Mouse (Mus musculus) MEL (cell line): ENCODE data around the gene Cdk13. TPM values are rescaled to one million over a fixed set of nuclear protein-coding genes. Genes with fewer than 3 reads are reported as not detected.

ENCODE experiments used
- DNase-seq: peaks from one replicate; pipeline ENCODE4 v3.0.0; 2011; ENCODE audit warnings: low read depth, low spot score
- H3K27ac ChIP-seq: 2 replicates; pipeline ENCODE4 v1.5.1; 2012; ENCODE audit warnings: low read depth, mild to moderate bottlenecking, control low read depth, low read length, moderate library complexity; ENCODE audit not compliant: control insufficient read depth
- H3K27me3 ChIP-seq, 2 experiments: fragments of 150-350 bp in 1 of 2; sonication (generic) in 1 of 2; 2 replicates each; pipeline ENCODE4 v1.6.1; 2012; ENCODE audit warnings: low read length in 2 of 2, mild to moderate bottlenecking in 2 of 2, improper control_type of control experiment in 1 of 2, moderate library complexity in 1 of 2; ENCODE audit not compliant: insufficient read depth in 2 of 2, control insufficient read depth in 1 of 2
- H3K36me3 ChIP-seq, 2 experiments: 2 replicates each; pipeline ENCODE4 v1.6.1; 2012 to 2014; ENCODE audit warnings: low read length in 2 of 2, improper control_type of control experiment in 1 of 2, inconsistent platforms in 1 of 2, mild to moderate bottlenecking in 1 of 2; ENCODE audit not compliant: insufficient read depth in 2 of 2, control insufficient read depth in 1 of 2
- H3K4me1 ChIP-seq, 2 experiments: fragments of 150-350 bp in 1 of 2; sonication (generic) in 1 of 2; 2 replicates each; pipeline ENCODE4 v1.6.1; 2012; ENCODE audit warnings: low read length in 2 of 2, improper control_type of control experiment in 1 of 2, mild to moderate bottlenecking in 1 of 2; ENCODE audit not compliant: insufficient read depth in 2 of 2, control insufficient read depth in 1 of 2
- H3K4me3 ChIP-seq, 2 experiments: fragments of 150-350 bp in 1 of 2; sonication (generic) in 1 of 2; 2 replicates each; pipeline ENCODE4 v1.5.1; 2012; ENCODE audit warnings: low read depth in 2 of 2, low read length in 2 of 2, mild to moderate bottlenecking in 2 of 2, moderate library complexity in 2 of 2, control low read depth in 1 of 2, improper control_type of control experiment in 1 of 2; ENCODE audit not compliant: control insufficient read depth in 1 of 2, insufficient read depth in 1 of 2
- H3K79me2 ChIP-seq: 2 replicates; pipeline ENCODE4 v1.6.1; 2012; ENCODE audit warnings: mild to moderate bottlenecking, low read length, moderate library complexity; ENCODE audit not compliant: control insufficient read depth, poor library complexity, insufficient read depth
- H3K9ac ChIP-seq: 2 replicates; pipeline ENCODE4 v1.6.1; 2012; ENCODE audit warnings: low read depth, mild to moderate bottlenecking, control low read depth, low read length, moderate library complexity; ENCODE audit not compliant: control insufficient read depth, poor library complexity, severe bottlenecking
- H3K9me3 ChIP-seq: fragments of 150-350 bp; sonication (generic); replicated peaks from 2 replicates; pipeline ENCODE4 v1.6.1; 2012; ENCODE audit warnings: mild to moderate bottlenecking, low read length, improper control_type of control experiment, moderate library complexity; ENCODE audit not compliant: insufficient read depth
- BHLHE40 ChIP-seq: IDR thresholded peaks from 2 replicates; pipeline ENCODE4 v1.6.1; 2012; ENCODE audit warnings: low read depth, mild to moderate bottlenecking, inconsistent platforms, low read length, improper control_type of control experiment, borderline replicate concordance
- CHD2 ChIP-seq: IDR thresholded peaks from 2 replicates; pipeline ENCODE4 v1.6.1; 2011; ENCODE audit warnings: low read length, improper control_type of control experiment
- CTCF ChIP-seq, 3 experiments: IDR thresholded peaks in 2 of 3; conservative IDR thresholded peaks in 1 of 3; 2 replicates each; pipeline ENCODE4 v1.5.1; 2011 to 2012; ENCODE audit warnings: low read length in 3 of 3, low read depth in 2 of 3, mild to moderate bottlenecking in 2 of 3, improper control_type of control experiment in 1 of 3, inconsistent platforms in 1 of 3, mixed read lengths in 1 of 3, moderate library complexity in 1 of 3; ENCODE audit not compliant: control insufficient read depth in 1 of 3, insufficient read depth in 1 of 3, poor library complexity in 1 of 3, severe bottlenecking in 1 of 3
- E2F4 ChIP-seq: IDR thresholded peaks from 2 replicates; pipeline ENCODE4 v1.6.1; 2011; ENCODE audit warnings: low read depth, low read length, improper control_type of control experiment, borderline replicate concordance
- EP300 ChIP-seq, 2 experiments: IDR thresholded peaks; 2 replicates each; pipeline ENCODE4 v1.6.1; 2011; ENCODE audit warnings: improper control_type of control experiment in 2 of 2, low read length in 2 of 2, low read depth in 1 of 2, mild to moderate bottlenecking in 1 of 2
- GATA1 ChIP-seq: IDR thresholded peaks from 2 replicates; pipeline ENCODE4 v1.6.1; 2011; ENCODE audit warnings: low read depth, low read length, improper control_type of control experiment
- HCFC1 ChIP-seq: IDR thresholded peaks from 2 replicates; pipeline ENCODE4 v1.6.1; 2012; ENCODE audit warnings: low read depth, mild to moderate bottlenecking, inconsistent platforms, low read length, improper control_type of control experiment, moderate library complexity
- JUND ChIP-seq: IDR thresholded peaks from 2 replicates; pipeline ENCODE4 v1.6.1; 2011; ENCODE audit warnings: low read depth, mild to moderate bottlenecking, improper control_type of control experiment, low read length
- KAT2A ChIP-seq: conservative IDR thresholded peaks from 2 replicates; pipeline ENCODE4 v1.6.1; 2012; ENCODE audit warnings: low read depth, low read length, improper control_type of control experiment, inconsistent platforms
- MAFK ChIP-seq: IDR thresholded peaks from 2 replicates; pipeline ENCODE4 v1.6.1; 2011; ENCODE audit warnings: low read depth, mild to moderate bottlenecking, low read length, improper control_type of control experiment, borderline replicate concordance
- MAZ ChIP-seq: IDR thresholded peaks from 2 replicates; pipeline ENCODE4 v1.6.1; 2012; ENCODE audit warnings: low read depth, mild to moderate bottlenecking, inconsistent platforms, low read length, improper control_type of control experiment
- MEF2A ChIP-seq: IDR thresholded peaks from 2 replicates; pipeline ENCODE4 v1.6.1; 2014; ENCODE audit warnings: low read depth, mild to moderate bottlenecking, inconsistent platforms, low read length, improper control_type of control experiment; ENCODE audit not compliant: poor library complexity, insufficient replicate concordance, severe bottlenecking; ENCODE audit errors: extremely low read depth
- NRF1 ChIP-seq: IDR thresholded peaks from 2 replicates; pipeline ENCODE4 v1.6.1; 2014; ENCODE audit warnings: low read depth, mild to moderate bottlenecking, inconsistent platforms, low read length, improper control_type of control experiment, moderate library complexity; ENCODE audit not compliant: poor library complexity, insufficient read depth, severe bottlenecking
- POLR2AphosphoS2 ChIP-seq: IDR thresholded peaks from 2 replicates; pipeline ENCODE4 v1.6.1; 2011; ENCODE audit warnings: low read length, improper control_type of control experiment
- POLR2AphosphoS5 ChIP-seq: IDR thresholded peaks from 2 replicates; pipeline ENCODE4 v1.6.1; 2012; ENCODE audit warnings: low read depth, borderline replicate concordance, mild to moderate bottlenecking, inconsistent platforms, low read length, moderate library complexity, mixed read lengths
- RCOR1 ChIP-seq: IDR thresholded peaks from 2 replicates; pipeline ENCODE4 v1.6.1; 2012; ENCODE audit warnings: low read depth, mild to moderate bottlenecking, inconsistent platforms, low read length, improper control_type of control experiment
- SIN3A ChIP-seq: IDR thresholded peaks from 2 replicates; pipeline ENCODE4 v1.6.1; 2012; ENCODE audit warnings: low read length, improper control_type of control experiment, inconsistent platforms
- SMC3 ChIP-seq: IDR thresholded peaks from 2 replicates; pipeline ENCODE4 v1.6.1; 2011; ENCODE audit warnings: low read depth, low read length, improper control_type of control experiment
- TAL1 ChIP-seq: IDR thresholded peaks from 2 replicates; pipeline ENCODE4 v1.6.1; 2012; ENCODE audit warnings: mild to moderate bottlenecking, inconsistent platforms, low read length, moderate library complexity, mixed read lengths
- TCF12 ChIP-seq: IDR thresholded peaks from 2 replicates; pipeline ENCODE4 v1.6.1; 2014; ENCODE audit warnings: low read depth, mild to moderate bottlenecking, inconsistent platforms, low read length, improper control_type of control experiment, moderate library complexity
- USF1 ChIP-seq: IDR thresholded peaks from 2 replicates; pipeline ENCODE4 v1.6.1; 2014; ENCODE audit warnings: low read depth, mild to moderate bottlenecking, inconsistent platforms, low read length, improper control_type of control experiment, moderate library complexity
- USF2 ChIP-seq, 2 experiments: IDR thresholded peaks; 2 replicates each; pipeline ENCODE4 v1.6.1; 2011 to 2012; ENCODE audit warnings: improper control_type of control experiment in 2 of 2, low read length in 2 of 2, borderline replicate concordance in 1 of 2, inconsistent platforms in 1 of 2, low read depth in 1 of 2, mild to moderate bottlenecking in 1 of 2; ENCODE audit not compliant: insufficient read depth in 1 of 2
- ZC3H11A ChIP-seq: IDR thresholded peaks from 2 replicates; pipeline ENCODE4 v1.6.1; 2012; ENCODE audit warnings: low read depth, mild to moderate bottlenecking, inconsistent platforms, low read length, improper control_type of control experiment
- ZNF384 ChIP-seq: IDR thresholded peaks from 2 replicates; pipeline ENCODE4 v1.6.1; 2012; ENCODE audit warnings: low read depth, mild to moderate bottlenecking, inconsistent platforms, low read length, improper control_type of control experiment
- polyA plus RNA-seq, 2 experiments: library from polyadenylated mRNA; stranded (reverse) in 1 of 2; unstranded in 1 of 2; fragments of >175 nt in 1 of 2; fragments of >200 nt in 1 of 2; gene quantifications; 2 replicates each; pipeline versions ENCODE4 v1.2.1 to v1.2.4; 2012; ENCODE audit warnings: low replicate concordance in 2 of 2, low read depth in 1 of 2; ENCODE audit not compliant: insufficient read length in 2 of 2, insufficient read depth in 1 of 2, missing spikeins in 1 of 2
- total RNA-seq: library from RNA; depleted of rRNA; stranded (reverse); fragments of 300-350 nt; gene quantifications from 2 replicates; pipeline ENCODE4 v1.2.3, GENCODE M21; 2012

The Cdk13 gene
- total and polyA plus RNA-seq, 3 experiments = 28.7 to 43.7 TPM; not detected in 1

DNA sequence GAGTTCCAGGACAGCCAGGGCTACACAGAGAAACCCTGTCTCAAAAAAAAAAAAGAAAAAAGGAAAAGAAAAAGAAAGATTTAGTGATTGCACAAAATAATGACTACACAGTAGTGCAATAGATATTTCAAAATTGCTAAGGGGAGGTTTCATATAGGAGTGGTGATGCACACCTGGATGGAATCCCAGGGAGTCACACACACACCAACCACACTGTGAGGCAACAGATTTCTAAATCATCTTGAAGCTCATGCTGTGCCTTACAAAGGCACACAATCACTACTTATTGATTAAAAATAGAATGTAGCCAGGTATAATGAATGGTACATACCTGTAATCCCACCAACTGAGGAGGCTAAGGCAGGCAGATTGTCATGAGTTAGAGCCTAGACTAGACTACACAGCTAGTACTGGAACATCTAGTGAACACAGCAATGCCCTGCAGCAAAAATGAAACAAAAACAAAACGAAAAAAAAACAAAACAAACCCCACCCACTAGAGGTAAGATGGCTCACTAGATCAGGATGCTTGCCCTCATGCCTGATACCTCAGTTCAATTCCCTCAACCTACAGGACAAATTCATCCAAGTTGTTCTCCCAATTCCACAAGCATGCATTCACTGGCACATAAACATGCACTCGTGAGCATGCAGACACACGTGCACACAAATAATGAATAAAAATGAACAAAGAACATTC, 9.0 kb downstream of the Cdk13 start:
- Histone ChIP-seq H3K4me1 (peaks cover 2 to 5% of the 10 kb centered on the region in 2 experiments; a peak in 3 of 4 replicates), H3K9me3 (no peaks in the 10 kb centered on the region), H3K79me2 (peaks cover 54% of the 10 kb centered on the region), H3K27ac (no peak overlapping the region), H3K27me3 (no peaks in the 10 kb centered on the region), H3K4me3 (no peak overlapping the region), H3K9ac (no peak overlapping the region), H3K36me3 (peaks cover 15 to 39% of the 10 kb centered on the region in 2 experiments)
- DNase-seq = no peak
- no peak for TF ChIP-seq RCOR1
- no peak for TF ChIP-seq ZC3H11A
- no peak for TF ChIP-seq HCFC1
- no peak for TF ChIP-seq MAFK
- TF ChIP-seq MEF2A = no peak
- no peak for TF ChIP-seq POLR2AphosphoS5
- no peak for TF ChIP-seq CHD2
- TF ChIP-seq JUND = no peak
- TF ChIP-seq GATA1 = no peak
- TF ChIP-seq E2F4 = no peak
- TF ChIP-seq SMC3 = no peak
- TF ChIP-seq TCF12 = no peak

DNA sequence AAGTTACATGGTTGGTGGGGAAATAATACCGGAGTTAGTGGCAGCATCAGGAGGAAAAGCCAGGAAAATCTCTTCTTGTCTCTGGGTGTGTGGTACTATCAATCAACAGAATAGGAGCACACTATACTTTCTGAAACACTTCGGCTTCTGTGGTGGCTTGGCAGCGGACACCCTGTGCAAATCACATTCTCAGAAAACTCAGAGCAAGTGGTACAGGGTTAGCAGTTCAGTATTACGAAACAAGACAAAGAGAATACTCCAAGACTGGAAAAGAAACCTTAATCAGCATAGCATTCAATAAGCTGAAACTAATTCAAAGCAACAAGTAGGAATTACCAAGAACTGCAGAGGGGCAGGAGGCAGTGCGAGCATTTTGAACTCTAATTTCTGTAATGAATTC, 21.3 kb downstream of the Cdk13 start:
- DNase-seq = no peak
- peaks cover 0 to 5% of the 10 kb centered on the region in 2 experiments; a peak in 2 of 4 replicates for H3K4me1 ChIP-seq
- no peak overlapping the region for H3K27ac ChIP-seq
- H3K27me3 ChIP-seq = no peaks in the 10 kb centered on the region
- peaks cover 37% of the 10 kb centered on the region for H3K79me2 ChIP-seq
- no peak overlapping the region for H3K9ac ChIP-seq
- TF ChIP-seq GATA1 (no peak), SIN3A (no peak), BHLHE40 (no peak), EP300 (IDR thresholded peaks at IDR 0.05; ENCODE audit: low read depth in 1 of 2, low read length in 2 of 2) (no peak), POLR2AphosphoS2 (no peak), RCOR1 (no peak), USF1 (no peak), CTCF (IDR thresholded peaks at IDR 0.05 in 2 of 3, conservative IDR thresholded peaks at IDR 0.05 in 1 of 3; ENCODE audit: control insufficient read depth in 1 of 3, insufficient read depth in 1 of 3, low read depth in 2 of 3, low read length in 3 of 3, poor library complexity in 1 of 3, severe bottlenecking in 1 of 3) (no peak), TAL1 (no peak), ZC3H11A (no peak), ZNF384 (no peak), POLR2AphosphoS5 (no peak), MAFK (no peak), KAT2A (no peak), NRF1 (no peak), USF2 (IDR thresholded peaks at IDR 0.05; ENCODE audit: borderline replicate concordance in 1 of 2, insufficient read depth in 1 of 2, low read depth in 1 of 2, low read length in 2 of 2) (no peak), MAZ (no peak), CHD2 (no peak)
- no peak overlapping the region for H3K4me3 ChIP-seq
- H3K36me3 ChIP-seq = peaks cover 10 to 18% of the 10 kb centered on the region in 2 experiments
- H3K9me3 ChIP-seq = no peaks in the 10 kb centered on the region
